Mouse (Mus musculus) fibroblast of lung, adult 2 months (primary cell): ENCODE measurements around the gene Tbc1d10b.
"Not testable (repeated sequence)": the region's sequence is repeated elsewhere in the genome, so short reads cannot be mapped to it uniquely, and the experiment has no call there.

ENCODE experiments used
- DNase-seq: peaks from one replicate; pipeline ENCODE4 v3.0.0-alpha.2; 2011; ENCODE audit warnings: low read depth

Tbc1d10b gene

GRCm38 (mm10) chr7:127207374-127208294 lies 634 bp downstream of the Tbc1d10b start:
- no peak for DNase-seq

GRCm38 (mm10) chr7:127206606-127207005 lies 1.7 kb downstream of the Tbc1d10b start:
- DNase-seq, result no peak

GRCm38 (mm10) chr7:127196484-127196883 lies 11.8 kb downstream of the Tbc1d10b start:
- no peak for DNase-seq

GRCm38 (mm10) chr7:127195544-127196295 lies 12.5 kb downstream of the Tbc1d10b start, which contains the start of gene Cd2bp2:
Gene Cd2bp2 (minus strand): TSS chr7:127196050.
- DNase-seq, result peak; percentile 93

GRCm38 (mm10) chr7:127194633-127195029 lies 13.6 kb downstream of the Tbc1d10b start:
- DNase-seq, result no peak

- no peak for DNase-seq
Observed at GRCm38 (mm10) chr7:127194011-127194632, 14.1 kb downstream of the Tbc1d10b start.

- DNase-seq, result no peak
Observed at GRCm38 (mm10) chr7:127192989-127193388, 15.3 kb downstream of the Tbc1d10b start.

GRCm38 (mm10) chr7:127190672-127191071 lies 17.6 kb downstream of the Tbc1d10b start:
- DNase-seq, result no peak

- DNase-seq, result no peak
Observed at GRCm38 (mm10) chr7:127188305-127189276, 19.7 kb downstream of the Tbc1d10b start.

- DNase-seq, result no peak
Observed at GRCm38 (mm10) chr7:127187351-127187750, 20.9 kb downstream of the Tbc1d10b start.

GRCm38 (mm10) chr7:127185601-127186000 lies 22.7 kb downstream of the Tbc1d10b start:
- no peak for DNase-seq

- no peak for DNase-seq
Observed at GRCm38 (mm10) chr7:127184720-127185119, 23.5 kb downstream of the Tbc1d10b start.

- DNase-seq, result no peak
Observed at GRCm38 (mm10) chr7:127183828-127184227, 24.4 kb downstream of the Tbc1d10b start.

GRCm38 (mm10) chr7:127183345-127183744 lies 24.9 kb downstream of the Tbc1d10b start:
- DNase-seq, result no peak

- not testable (repeated sequence) for DNase-seq
Observed at GRCm38 (mm10) chr7:127181724-127182123, 26.5 kb downstream of the Tbc1d10b start.

- no peak for DNase-seq
Observed at GRCm38 (mm10) chr7:127180783-127181182, 27.5 kb downstream of the Tbc1d10b start.

- DNase-seq, result no peak
Observed at GRCm38 (mm10) chr7:127176937-127177336, 31.3 kb downstream of the Tbc1d10b start.

- no peak for DNase-seq
Observed at GRCm38 (mm10) chr7:127166501-127166900, 41.8 kb downstream of the Tbc1d10b start.

GRCm38 (mm10) chr7:127165607-127166493 lies 42.4 kb downstream of the Tbc1d10b start:
- DNase-seq, result no peak

GRCm38 (mm10) chr7:127164002-127164401 lies 44.3 kb downstream of the Tbc1d10b start:
- DNase-seq, result no peak
